Mouse (Mus musculus): ENCODE results near the gene Auh.

Auh gene

GRCm38 (mm10) chr13:52794232-52794631 lies 135.2 kb downstream of the Auh start:
- WGBS, result 93% methylated on average over 4 of the region's 4 CpGs

GRCm38 (mm10) chr13:52793434-52793989 lies 136.0 kb downstream of the Auh start:
- WGBS, result 94% methylated on average over 13 of the region's 13 CpGs

GRCm38 (mm10) chr13:52792242-52792844 lies 137.1 kb downstream of the Auh start:
- 77% methylated on average over 9 of the region's 9 CpGs for WGBS

- 84% methylated on average over 5 of the region's 5 CpGs for WGBS
Measured at GRCm38 (mm10) chr13:52790894-52791293, 138.6 kb downstream of the Auh start.
